Mouse (Mus musculus) urinary bladder, adult 18-20 months (tissue): Measurements from ENCODE around the gene Cerk.
"Not testable (repeated sequence)": the region's sequence is repeated elsewhere in the genome, so short reads cannot be mapped to it uniquely, and the experiment has no call there.

Experiments
- DNase-seq, 2 experiments: peaks; one replicate each; pipeline ENCODE4 v3.0.0; 2022; ENCODE audit warnings: low spot score in 2 of 2, mixed read lengths in 2 of 2

The Cerk gene

DNA sequence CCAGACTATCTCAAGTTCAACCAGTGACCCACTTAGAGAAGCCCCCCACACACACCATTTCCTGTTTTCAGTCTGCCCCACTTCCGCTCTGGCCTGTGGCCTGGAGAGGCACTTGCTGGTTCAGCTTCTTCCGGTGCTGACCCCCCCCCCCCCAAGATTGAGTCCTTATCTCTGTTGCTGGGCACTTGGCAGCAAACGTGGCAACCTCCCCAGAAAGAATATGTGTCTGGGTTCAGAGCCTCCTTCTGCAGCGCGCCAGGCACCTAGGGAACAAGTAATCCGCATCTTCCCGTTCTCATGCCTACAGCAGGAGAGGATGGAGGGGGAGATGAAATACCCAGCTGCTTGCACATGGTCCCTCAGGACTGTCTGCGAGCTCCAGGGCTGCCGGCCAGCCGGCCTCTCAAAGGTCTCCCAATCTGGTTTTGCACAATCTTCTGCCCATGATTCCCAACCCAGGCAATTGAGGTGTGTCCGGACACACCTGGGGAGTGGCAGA is 4.0 kb downstream of the Cerk start:
- no peak for DNase-seq

DNA sequence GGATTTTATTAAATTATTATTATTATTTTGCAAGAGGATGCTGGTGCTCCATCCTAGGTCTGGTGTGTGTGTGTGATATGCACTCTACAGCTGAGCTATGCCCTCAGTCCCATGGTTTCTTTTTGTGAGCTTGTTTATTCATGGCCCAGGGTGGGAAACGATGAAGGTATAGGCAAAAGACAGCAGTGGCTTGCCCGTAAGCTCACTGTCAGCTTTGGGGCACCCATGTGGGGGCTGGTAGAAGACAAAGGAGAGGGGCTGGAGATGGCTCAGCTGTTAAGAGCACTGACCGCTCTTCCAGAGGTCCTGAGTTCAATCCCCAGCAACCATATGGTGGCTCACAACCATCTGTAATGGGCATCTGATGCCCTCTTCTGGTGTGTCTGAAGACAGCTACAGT is 4.6 kb downstream of the Cerk start:
- not testable (repeated sequence) for DNase-seq

DNA sequence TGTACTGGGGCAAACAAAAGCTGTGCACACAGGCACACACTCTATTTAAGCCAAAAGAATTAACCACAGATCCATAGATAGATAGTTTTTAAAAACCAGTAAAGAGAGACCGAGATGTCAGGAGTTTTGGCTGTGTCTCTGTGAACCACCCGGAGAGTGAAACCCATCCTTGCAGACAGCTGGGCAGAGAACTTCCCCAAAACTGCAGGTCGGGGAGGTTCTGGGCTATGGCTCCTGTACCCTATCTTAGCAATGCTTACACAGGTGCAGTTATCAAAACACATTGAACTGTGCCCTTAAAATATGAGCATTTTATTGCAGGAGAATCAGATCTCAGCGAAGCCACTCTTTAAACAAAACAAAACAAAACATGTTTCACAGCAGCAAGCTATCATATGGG is 5.5 kb downstream of the Cerk start:
- no peak for DNase-seq

DNA sequence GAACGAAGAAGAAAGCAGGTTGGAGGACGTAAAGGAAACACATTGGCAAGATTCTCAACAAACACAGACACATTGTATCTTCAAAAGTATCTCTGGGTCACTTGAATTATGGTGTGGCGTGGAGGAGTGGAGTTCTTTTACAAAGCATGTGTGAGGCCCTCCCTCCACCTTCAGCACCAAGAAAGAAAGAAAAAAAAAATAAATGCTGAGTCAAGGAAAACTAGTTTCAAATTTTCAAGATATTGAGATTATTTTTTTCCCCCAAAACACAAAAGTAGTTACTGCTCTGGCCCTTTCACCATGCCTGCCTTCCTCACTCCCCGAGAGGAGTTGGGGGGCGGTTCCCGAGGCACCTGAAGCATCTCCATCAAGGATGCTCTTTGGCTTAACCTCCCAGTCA is 7.3 kb downstream of the Cerk start:
- no peak for DNase-seq

DNA sequence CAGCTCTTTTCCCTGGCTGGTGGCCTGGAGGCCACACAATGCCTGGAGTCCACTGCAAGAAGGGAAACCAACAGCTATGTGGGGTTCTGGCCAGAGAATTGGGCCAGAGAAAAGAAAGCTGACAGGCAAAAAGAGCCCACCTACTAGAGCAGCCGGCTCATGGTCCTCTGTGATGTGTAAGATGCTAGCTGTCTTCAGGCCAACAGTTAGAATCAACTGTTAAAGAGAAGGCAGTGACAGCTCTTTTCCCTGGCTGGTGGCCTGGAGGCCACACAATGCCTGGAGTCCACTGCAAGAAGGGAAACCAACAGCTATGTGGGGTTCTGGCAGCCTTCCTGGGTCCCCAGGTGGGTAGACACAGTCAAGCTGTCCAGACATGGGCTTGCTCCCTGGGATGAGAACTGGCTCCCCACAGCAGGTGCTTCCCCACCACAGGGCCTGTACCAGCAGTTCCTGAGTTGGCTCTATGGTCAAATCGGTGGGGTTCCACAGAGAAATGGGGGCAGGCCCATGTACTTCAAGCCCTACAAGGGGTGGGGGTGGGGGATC is 8.2 kb downstream of the Cerk start:
- not testable (repeated sequence) for DNase-seq

DNA sequence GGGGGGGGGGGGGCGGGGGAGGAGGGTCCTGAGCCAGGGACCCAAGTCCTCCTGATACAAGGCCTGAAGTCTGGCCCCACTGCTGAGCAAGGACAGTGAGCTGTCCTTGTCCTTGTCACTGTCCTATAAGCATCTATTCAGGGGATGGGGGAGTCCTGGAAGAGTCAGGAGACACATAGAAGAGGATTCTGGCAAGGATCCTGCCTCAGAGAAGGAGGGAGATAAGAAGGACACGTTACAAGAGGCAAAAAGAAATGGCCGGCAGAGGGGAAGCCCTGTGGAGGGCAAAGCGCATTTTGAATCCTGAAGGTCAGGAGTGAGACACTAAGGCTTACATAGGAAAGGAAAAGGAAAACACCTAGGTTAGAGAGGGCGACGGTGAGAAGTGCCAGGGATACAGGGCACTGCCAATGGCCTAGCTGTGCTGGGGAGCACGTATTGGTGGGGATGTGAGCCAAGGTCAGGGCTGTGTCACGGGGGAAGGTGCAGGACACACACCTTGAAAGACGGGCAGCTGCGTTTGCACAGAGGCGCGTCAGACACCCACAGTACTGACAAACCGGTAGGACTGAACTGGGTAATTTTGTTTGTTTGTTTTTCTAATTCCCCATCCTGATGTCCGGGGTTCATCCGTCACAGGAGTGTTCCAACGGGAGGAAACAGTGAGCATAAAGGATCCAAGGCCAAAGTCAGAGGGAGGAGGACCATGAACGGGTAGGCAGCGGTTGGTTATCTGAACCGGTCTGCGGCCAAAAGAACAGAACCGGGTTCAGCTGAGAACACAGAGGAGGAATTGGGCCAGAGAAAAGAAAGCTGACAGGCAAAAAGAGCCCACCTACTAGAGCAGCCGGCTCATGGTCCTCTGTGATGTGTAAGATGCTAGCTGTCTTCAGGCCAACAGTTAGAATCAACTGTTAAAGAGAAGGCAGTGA is 8.9 kb downstream of the Cerk start:
- no peak for DNase-seq

DNA sequence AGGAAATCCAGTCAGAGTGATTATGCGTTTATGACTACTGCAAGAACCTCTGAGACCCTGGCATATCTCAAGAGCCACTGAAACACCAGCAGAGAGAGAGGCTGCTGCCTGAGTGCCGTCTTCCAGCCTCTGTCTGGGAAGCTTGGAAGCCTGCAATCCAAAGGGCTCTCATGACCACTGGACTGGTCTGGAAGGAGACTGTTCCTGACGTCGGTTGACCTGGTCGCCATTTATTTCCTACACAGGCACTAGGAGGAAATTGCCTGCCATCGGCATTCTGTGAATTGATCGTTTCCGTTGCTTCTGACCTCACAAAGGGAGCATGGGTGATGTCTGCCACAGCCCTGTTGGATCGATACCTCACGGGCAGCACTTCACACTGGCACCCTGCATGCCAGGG is 9.8 kb downstream of the Cerk start:
- no peak for DNase-seq

DNA sequence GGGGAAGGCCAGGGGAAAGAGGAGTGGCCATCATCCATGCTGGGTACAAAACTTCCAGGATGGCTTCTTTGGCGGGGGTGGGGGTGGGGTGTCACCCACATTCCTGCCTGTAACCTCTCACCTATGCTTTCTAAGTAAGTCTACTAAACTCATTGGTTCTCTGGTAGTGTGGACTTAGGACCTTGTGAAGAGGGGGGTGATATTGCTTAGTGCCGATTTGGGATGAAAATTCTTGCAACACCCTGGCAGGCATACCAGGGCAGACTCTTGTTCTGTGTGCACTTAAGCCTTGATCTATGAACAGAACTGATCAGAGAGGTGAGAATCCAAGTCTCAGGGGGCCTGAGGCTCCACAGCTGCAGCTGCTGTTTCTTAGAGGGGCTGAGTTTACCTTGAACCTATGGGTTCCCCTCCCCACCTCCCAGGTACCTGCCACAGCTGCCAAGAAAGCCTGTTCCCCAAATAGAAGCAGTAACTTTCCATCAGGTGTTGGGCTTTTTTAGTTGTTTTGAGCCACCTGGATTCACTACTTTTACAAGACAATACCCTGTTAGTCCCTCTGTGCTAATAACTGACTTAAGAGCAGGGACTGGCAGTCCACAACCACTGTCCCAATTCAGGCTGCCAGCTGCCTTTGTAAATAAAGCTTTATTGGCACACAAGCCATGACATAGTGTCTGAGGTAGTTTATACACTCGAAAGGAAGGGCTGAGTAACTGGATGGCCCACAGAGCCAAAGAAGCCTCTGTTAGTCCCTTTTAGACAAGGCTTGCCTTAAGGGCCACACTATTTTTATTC is 10.5 kb downstream of the Cerk start:
- no peak for DNase-seq

DNA sequence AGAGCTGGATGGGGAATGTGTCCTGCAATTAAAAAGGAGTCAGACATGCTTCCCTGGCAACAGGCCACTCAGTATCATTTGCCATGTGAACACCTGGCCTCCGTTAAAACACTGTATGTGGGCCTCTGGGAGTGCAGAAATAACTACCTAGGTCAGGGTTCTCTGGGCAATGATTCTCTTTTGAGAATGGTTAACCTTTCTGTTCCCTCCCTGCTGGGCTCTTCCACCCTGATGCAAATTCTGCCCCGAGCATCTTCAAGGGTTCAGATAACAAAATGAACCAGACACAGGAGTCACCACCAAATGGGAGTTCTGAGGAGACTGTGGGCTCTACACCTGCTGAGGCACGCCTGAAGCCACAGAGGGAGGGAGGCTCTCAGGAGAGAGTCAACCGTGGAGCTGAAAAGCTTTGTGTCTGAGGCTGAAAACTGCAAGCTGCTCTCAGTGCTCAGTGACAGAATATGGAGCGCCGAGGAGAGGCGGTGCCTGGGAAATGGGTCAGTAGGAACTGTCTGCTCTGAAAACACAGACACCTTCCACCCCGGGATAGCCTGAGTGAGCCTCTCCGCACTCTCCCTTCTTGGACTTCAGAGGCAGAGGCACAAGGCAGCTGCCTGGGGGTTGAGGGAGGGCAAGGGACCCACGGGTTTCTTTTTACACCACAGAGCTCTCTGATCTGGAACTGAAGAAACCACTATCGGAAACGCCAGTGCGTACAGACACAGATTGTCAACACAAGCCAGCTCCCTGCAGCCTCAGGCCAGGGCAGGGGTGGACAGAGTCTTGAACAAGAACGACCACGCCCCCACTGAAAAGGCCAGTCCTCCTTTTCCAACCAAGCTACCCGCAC is 12.6 kb downstream of the Cerk start:
- DNase-seq, result no peak

DNA sequence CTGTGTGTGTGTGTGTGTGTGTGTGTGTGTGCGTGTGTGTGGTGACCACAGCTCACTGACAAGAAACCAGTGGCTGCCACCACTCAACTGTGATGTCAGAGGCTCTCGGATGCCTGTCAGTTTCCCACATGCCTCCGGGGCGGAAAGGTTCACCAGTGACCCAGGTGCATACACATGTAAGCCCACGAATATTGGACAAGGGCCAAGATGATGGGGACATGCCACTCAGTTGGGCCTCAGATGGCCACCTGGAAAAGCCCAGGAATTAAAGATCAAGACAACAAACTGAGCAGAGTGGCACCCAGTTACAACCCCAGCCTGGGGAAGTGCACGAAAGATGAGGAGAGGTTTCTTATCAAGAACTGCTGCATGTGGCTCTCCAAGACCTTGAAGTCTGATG is 13.4 kb downstream of the Cerk start:
- DNase-seq, result no peak

DNA sequence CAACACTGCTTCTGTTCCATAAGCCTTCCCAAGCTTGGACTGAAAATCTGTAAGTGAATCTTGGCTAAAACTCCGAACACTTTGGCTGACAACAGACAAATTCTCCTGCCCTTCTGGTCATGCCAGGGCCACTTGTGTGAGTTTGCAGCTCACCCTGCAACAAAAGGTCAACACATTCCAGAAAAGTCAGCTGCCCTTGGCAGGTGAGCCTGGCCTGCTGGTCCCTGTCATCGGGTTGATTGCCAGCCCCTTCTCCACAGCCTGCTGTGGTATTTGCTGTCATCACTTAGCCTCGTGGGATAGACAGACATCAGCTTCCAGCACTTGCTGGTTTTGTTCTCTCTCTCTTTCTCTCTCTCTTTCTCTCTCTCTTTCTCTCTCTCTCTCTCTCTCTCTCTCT is 13.8 kb downstream of the Cerk start:
- no peak for DNase-seq

DNA sequence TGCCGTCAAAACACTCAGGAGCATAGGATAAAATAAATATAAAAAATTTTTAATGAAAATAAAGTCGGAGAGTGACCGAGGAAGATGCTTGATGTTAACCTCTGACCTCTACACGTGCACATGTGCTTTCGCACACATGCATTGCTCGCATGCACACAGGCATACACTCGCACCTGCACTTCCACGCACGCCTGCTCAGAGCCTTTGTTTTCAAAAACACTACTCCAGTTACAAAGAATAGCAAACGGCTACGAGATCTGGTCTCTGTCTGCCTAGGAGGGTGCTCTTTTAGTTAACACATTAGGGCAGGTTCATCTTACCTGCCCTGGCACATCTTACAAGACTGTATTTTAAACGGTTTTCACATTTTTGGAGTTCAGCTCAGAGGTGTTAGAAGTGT is 14.6 kb downstream of the Cerk start:
- DNase-seq, result no peak

DNA sequence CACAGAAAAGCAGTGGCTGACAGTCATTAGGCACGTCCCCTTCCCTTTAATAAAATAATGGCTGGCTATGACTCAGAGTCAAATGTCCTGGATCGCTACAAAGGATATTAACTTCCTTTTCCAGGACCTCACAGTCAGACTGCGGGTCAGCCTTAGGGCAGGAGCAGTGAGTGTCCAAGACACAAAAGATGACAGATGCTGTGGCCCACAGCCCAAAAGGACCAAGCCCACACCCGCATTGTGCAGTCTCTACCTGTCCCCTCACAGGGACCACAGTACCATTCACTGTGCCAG is 16.2 kb downstream of the Cerk start:
- DNase-seq, result no peak

DNA sequence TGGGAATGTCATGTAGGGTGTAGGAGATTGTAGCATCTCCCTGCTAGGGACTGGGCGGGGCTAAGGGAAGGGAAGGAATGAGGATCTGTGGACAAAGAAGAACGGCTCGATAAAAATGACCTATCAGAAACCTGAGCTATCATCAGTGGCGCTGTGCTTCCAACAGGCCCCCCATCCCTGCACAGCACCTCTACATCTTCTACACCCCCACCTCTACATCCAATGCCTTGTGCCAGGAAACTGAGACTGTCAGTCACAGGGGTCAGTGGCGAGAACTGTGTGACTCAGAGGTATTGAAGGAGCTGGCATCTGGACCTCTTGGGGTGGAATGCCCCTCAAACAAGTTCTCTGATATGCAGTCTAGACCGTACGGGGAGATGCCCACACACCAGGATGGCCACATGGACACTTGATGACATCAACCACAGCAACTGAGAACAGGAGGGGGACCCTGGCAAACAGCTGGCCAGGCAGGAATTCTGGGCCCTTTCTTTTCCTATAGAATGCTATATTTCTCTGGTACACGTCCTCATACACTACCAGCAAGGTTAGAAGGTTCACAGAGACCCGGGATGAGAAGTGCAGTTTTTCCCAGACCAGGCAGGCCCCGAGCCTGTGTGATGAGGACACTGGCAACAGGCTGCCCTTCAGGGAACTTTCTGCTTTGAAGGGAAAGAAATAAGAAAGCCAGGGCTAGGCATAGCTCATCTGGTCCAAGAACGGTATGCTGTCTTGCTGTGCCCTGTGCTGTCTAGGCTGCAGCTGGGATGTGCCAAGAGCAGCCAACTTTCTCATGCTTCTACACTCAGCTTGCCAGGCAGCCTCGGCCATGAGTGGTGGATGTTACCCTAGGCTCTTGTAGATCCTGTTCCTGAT is 16.8 kb downstream of the Cerk start:
- DNase-seq, result no peak

DNA sequence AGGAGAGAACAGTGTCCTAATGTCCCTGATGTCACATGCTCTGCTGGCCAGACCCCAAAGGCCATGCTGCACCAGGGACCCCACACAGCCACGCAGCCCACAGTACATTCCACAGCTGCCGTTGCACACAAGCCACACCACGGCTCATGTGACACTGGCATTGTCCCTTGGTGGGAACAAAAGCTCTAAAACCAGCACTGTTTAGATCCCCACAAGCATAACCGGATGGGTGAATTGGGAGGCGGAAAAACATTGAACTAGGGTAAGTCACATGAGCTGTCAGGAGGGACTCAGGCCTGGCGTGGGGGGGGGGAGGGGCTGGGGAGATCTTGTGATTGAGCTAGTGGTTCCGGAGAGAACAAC is 17.5 kb downstream of the Cerk start:
- no peak for DNase-seq

DNA sequence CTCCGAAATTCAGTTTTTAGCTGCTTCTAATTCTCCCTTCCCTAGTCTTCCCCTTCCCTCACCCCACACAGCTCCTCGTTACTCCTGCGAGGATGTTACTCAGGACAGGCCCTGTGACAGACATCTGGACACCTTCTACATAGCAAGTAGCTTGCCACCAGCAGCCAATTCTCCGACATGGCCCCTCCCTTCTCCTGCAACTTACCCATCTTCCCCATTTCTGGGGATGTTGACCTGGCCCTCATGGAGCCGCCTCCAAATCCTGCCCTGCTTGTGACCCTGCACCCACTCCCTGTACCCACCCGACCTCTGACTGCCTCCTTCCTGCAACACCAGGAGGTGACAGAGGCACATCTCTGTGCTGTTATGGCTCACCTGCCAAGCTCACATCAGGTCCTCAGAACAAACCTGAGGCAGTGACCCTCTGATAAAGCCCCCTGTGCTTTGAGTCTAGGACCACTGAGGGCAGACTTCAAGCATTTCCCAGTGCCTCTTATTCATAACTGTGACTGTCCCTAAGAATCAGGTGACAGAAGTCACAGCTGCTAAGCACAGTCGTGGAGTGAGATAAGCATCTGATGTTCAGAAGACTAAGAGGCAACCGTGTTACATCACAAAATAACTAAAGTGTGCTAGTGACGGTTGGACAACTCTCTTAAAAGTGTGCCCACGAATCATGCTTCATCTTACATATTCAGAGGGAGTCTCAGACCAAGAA is 18.0 kb downstream of the Cerk start:
- DNase-seq, result no peak

DNA sequence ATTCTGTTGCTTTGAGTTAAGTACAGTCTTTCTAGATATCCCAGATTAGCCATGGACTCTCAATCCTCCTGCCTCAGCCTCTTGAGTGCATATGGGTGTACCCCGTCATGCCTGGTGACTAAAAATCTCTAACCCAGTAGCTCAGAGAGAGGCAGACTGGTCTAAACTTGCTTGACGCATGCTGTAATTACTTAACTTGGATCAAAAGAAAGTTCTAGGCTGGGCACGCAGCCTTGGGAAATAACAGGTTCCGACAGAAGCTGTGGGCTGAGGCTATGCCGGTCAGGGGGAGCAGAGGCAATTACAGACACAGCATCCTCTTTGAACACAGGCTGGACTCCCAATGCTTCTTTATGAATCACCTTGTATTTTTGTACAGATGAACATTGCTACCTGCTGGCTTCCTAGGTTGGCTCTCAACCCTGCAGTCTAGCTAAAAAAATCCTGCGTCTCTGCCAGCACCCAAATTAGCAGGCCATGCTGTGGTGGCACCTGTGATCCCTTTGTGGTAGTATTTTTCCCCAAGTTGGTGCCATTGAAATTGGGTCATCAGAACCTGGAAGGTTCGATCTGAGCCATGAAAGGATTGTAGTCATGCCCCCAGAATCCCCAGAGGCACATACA is 18.8 kb downstream of the Cerk start:
- no peak for DNase-seq

DNA sequence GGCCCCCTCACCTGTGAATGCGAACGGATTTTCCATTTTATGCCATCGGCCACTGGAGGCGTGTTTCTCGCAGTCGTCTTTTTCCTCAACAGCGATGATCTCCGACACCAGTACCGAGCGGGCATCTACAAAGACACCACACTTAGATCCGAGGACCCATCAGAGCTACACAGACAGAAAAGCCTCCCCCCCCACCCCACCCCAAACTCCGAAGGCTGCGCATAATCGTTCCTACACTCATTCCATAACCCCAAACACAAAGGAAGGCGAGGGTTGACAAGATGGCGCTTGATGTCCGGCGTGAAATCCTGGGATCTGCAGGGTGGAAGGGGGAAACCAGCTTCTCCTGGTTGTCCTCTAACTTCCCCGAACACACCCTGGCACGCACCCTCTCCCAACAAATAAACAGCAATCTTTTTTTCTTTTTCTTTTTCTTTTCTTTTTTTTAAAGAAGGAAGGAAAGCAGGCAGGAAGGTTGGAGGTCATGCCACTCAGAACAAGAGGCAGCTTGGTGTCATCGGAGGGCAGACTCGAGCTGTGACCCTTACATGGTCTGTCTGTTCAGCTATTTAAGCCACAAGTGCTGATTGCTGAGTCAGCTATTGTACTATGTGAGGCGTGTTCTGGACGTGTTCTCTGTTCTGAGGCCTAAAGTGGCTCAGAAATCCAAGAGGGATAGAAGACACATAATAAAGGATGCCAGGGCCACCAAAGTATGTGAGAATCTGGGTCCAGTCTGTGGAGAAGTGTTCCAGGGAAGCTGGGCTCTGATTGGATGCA is 19.9 kb downstream of the Cerk start:
- no peak for DNase-seq
